Mouse (Mus musculus) CH12.LX (cell line): ENCODE measurements around the gene Sgsm3.

ENCODE experiments used
- CTCF ChIP-seq, 2 experiments: IDR thresholded peaks in 1 of 2; conservative IDR thresholded peaks in 1 of 2; 2 replicates each; pipeline ENCODE4 v1.5.1; 2011 to 2012; ENCODE audit warnings: low read depth in 2 of 2, low read length in 2 of 2, improper control_type of control experiment in 1 of 2, inconsistent platforms in 1 of 2, mild to moderate bottlenecking in 1 of 2, moderate library complexity in 1 of 2
- EP300 ChIP-seq: IDR thresholded peaks from 2 replicates; pipeline ENCODE4 v1.6.1; 2011; ENCODE audit warnings: low read length, improper control_type of control experiment
- GABPA ChIP-seq: IDR thresholded peaks from 2 replicates; pipeline ENCODE4 v1.6.1; 2012; ENCODE audit warnings: low read depth, low read length, improper control_type of control experiment, inconsistent platforms; ENCODE audit not compliant: insufficient replicate concordance
- KAT2A ChIP-seq: IDR thresholded peaks from 2 replicates; pipeline ENCODE4 v1.6.1; 2012; ENCODE audit warnings: low read length, improper control_type of control experiment, inconsistent platforms; ENCODE audit not compliant: insufficient replicate concordance
- MAX ChIP-seq: IDR thresholded peaks from 2 replicates; pipeline ENCODE4 v1.6.1; 2011; ENCODE audit warnings: low read length, improper control_type of control experiment
- MAZ ChIP-seq: IDR thresholded peaks from 2 replicates; pipeline ENCODE4 v1.6.1; 2012; ENCODE audit warnings: low read depth, mild to moderate bottlenecking, inconsistent platforms, low read length, improper control_type of control experiment, moderate library complexity
- NRF1 ChIP-seq: IDR thresholded peaks from 2 replicates; pipeline ENCODE4 v1.6.1; 2014; ENCODE audit warnings: low read depth, mild to moderate bottlenecking, inconsistent platforms, low read length, improper control_type of control experiment, moderate library complexity
- POLR2A ChIP-seq: IDR thresholded peaks from 2 replicates; pipeline ENCODE4 v1.6.1; 2011; ENCODE audit warnings: low read depth, mild to moderate bottlenecking, improper control_type of control experiment, low read length
- TBP ChIP-seq: conservative IDR thresholded peaks from 2 replicates; pipeline ENCODE4 v1.6.1; 2011; ENCODE audit warnings: low read depth, low read length, improper control_type of control experiment
- USF1 ChIP-seq: IDR thresholded peaks from 2 replicates; pipeline ENCODE4 v1.6.1; 2014; ENCODE audit warnings: low read depth, mild to moderate bottlenecking, inconsistent platforms, low read length, improper control_type of control experiment
- ZMIZ1 ChIP-seq: IDR thresholded peaks from 2 replicates; pipeline ENCODE4 v1.6.1; 2012; ENCODE audit warnings: low read depth, mild to moderate bottlenecking, inconsistent platforms, low read length, improper control_type of control experiment

DNA sequence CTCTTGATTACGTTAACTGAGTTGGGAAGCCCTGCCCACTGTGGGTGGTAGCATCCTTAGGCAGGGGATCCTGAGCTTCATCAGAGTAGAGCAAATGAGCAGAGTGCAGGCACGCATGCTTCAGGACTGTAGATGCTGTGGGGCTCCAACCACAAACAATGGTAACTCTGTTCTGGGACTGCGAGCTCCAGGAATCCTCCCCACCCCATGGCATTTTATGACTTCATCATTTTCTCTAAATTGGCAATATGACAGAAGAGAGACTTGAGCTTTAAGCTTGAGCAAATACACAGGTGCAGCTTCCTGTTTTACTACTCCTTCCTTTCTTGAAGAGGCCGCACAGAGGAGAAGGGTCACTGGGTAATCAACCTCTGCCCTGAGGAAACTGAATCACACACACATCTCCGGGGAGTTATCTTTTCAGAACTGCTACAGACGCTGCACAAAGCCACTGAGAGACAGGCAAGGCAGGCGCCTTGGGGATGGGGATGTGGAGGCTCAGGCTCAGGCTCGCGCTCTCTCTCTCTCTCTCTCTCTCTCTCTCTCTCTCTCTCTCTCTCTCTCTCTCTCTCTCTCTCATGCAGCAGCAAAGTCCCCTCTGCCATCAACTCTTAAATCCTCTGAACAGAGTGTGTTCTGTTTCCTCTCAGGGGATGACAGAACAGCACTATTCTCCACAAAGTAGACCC, 55.5 kb downstream of the Sgsm3 start:
- TF ChIP-seq MAX (no peak), NRF1 (no peak), GABPA (no peak), USF1 (no peak), POLR2A (no peak), EP300 (peak; percentile 70), CTCF (conservative IDR thresholded peaks at IDR 0.05 in 1 of 2, IDR thresholded peaks at IDR 0.05 in 1 of 2; ENCODE audit: low read depth in 2 of 2, low read length in 2 of 2) (no peak), MAZ (no peak), KAT2A (no peak), ZMIZ1 (no peak), TBP (no peak)
